Mouse (Mus musculus) liver, embryonic 11.5 days (tissue): ENCODE measurements around the gene Syne3. TPM values are rescaled to one million over a fixed set of nuclear protein-coding genes. Genes with fewer than 3 reads are reported as not detected.

Experiments
- ATAC-seq: fragments of 200-750 bp; cut with Nextera tagmentation; replicated peaks from 2 replicates; pipeline ENCODE4 v1.8.0; 2017; ENCODE audit warnings: moderate number of reproducible peaks, mild to moderate bottlenecking, moderate TSS enrichment, moderate library complexity; ENCODE audit not compliant: low FRiP score
- DNase-seq: peaks from one replicate; pipeline ENCODE4 v3.0.0-alpha.2; 2017; ENCODE audit warnings: low spot score
- H3K27ac ChIP-seq: fragments of 300-500 bp; sonication (generic); 2 replicates; pipeline ENCODE4 v1.5.1; 2014; ENCODE audit warnings: mild to moderate bottlenecking, low read depth, low read length, control low read depth
- H3K27me3 ChIP-seq: fragments of 300-500 bp; sonication (generic); replicated peaks from 2 replicates; pipeline ENCODE4 v1.6.1; 2014; ENCODE audit warnings: low read length, mixed read lengths; ENCODE audit not compliant: control insufficient read depth, insufficient read depth
- H3K36me3 ChIP-seq: fragments of 300-500 bp; sonication (generic); 2 replicates; pipeline ENCODE4 v1.6.1; 2014; ENCODE audit warnings: mild to moderate bottlenecking, low read length, moderate library complexity, mixed read lengths; ENCODE audit not compliant: control insufficient read depth, insufficient read depth
- H3K4me1 ChIP-seq: fragments of 300-500 bp; sonication (generic); replicated peaks from 2 replicates; pipeline ENCODE4 v1.6.1; 2014; ENCODE audit warnings: low read length, mixed read lengths; ENCODE audit not compliant: control insufficient read depth, insufficient read depth
- H3K4me2 ChIP-seq: fragments of 300-500 bp; sonication (generic); 2 replicates; pipeline ENCODE4 v1.6.1; 2014; ENCODE audit warnings: mild to moderate bottlenecking, control low read depth, moderate library complexity
- H3K4me3 ChIP-seq: fragments of 300-500 bp; sonication (generic); 2 replicates; pipeline ENCODE4 v1.5.1; 2014; ENCODE audit warnings: low read depth, low read length, control low read depth
- H3K9ac ChIP-seq: fragments of 300-500 bp; sonication (generic); 2 replicates; pipeline ENCODE4 v1.6.1; 2014; ENCODE audit warnings: low read depth, low read length, control low read depth
- H3K9me3 ChIP-seq: fragments of 300-500 bp; sonication (generic); 2 replicates; pipeline ENCODE4 v1.6.1; 2016; ENCODE audit warnings: low read length, inconsistent platforms, mixed read lengths; ENCODE audit not compliant: control insufficient read depth
- WGBS: fragments of 180-500 bp; shearing (Covaris S2); extraction: QIAGEN DNeasy Blood & Tissue Kit; methylation state at CpG from one replicate; pipeline ENCODE4 v1.1.7; 2014; 5-methylcytosine and 5-hydroxymethylcytosine counted together
- polyA plus RNA-seq: library from polyadenylated mRNA; unstranded; fragments of >200 nt; fragmentation: Nextera tagmentation; extraction: Ambion mirVana; gene quantifications from 2 replicates; pipeline ENCODE4 v1.2.1, GENCODE M21; 2014

Syne3 gene
- polyA plus RNA-seq, 1 experiment from 2014 or later: 1.8 TPM

- Histone ChIP-seq H3K9me3 (no peaks in the 10 kb centered on the region), H3K27ac (peak overlapping the region; percentile 93), H3K27me3 (no peaks in the 10 kb centered on the region), H3K4me1 (peaks cover 29% of the 10 kb centered on the region), H3K4me3 (peak overlapping the region; percentile 97), H3K36me3 (peaks cover 20% of the 10 kb centered on the region), H3K9ac (peak overlapping the region; percentile 98), H3K4me2 (peak overlapping the region; percentile 90)
- 3% methylated on average over 37 of the region's 37 CpGs for WGBS
- ATAC-seq: no peak
- DNase-seq: no peak
These were observed 21.8 kb upstream of the Syne3 start for GRCm38 (mm10) chr12:105031081-105032058.

- Histone ChIP-seq H3K36me3 (peaks cover 18% of the 10 kb centered on the region), H3K4me3 (peak overlapping the region; percentile 97; the same call in 1 of the 2 replicates), H3K4me2 (peak overlapping the region; percentile 90; the same call in 1 of the 2 replicates), H3K27me3 (no peaks in the 10 kb centered on the region), H3K4me1 (peaks cover 19% of the 10 kb centered on the region), H3K9me3 (no peaks in the 10 kb centered on the region), H3K9ac (no peak overlapping the region), H3K27ac (no peak overlapping the region; the same call in 1 of the 2 replicates)
- ATAC-seq: no peak
- no peak for DNase-seq
- WGBS: 88% methylated on average over 9 of the region's 9 CpGs
These were observed 20.3 kb upstream of the Syne3 start for GRCm38 (mm10) chr12:105029890-105030289.

- Histone ChIP-seq H3K4me1 (peaks cover 10% of the 10 kb centered on the region), H3K4me3 (no peak overlapping the region), H3K9me3 (peaks cover 10% of the 10 kb centered on the region), H3K27ac (peak overlapping the region; percentile 94), H3K9ac (no peak overlapping the region), H3K27me3 (no peaks in the 10 kb centered on the region), H3K4me2 (peak overlapping the region; percentile 22), H3K36me3 (peaks cover 21% of the 10 kb centered on the region)
- DNase-seq (peak; percentile 76), ATAC-seq (peak; percentile 59)
- 13% methylated on average over 15 of the region's 15 CpGs for WGBS
These were observed 17.8 kb upstream of the Syne3 start for GRCm38 (mm10) chr12:105027323-105027991.

- Histone ChIP-seq H3K4me3 (no peak overlapping the region), H3K27me3 (no peaks in the 10 kb centered on the region), H3K4me2 (peak overlapping the region; percentile 44), H3K9me3 (peaks cover 11% of the 10 kb centered on the region), H3K36me3 (peaks cover 21% of the 10 kb centered on the region), H3K4me1 (peaks cover 20% of the 10 kb centered on the region), H3K9ac (no peak overlapping the region; the same call in none of the 2 replicates), H3K27ac (peak overlapping the region; percentile 87)
- ATAC-seq (peak; percentile 49), DNase-seq (no peak)
- WGBS: 35% methylated on average over 10 of the region's 10 CpGs
These were observed 16.5 kb upstream of the Syne3 start for GRCm38 (mm10) chr12:105025947-105026586.

- peak; percentile 83 for ATAC-seq
- H3K36me3 ChIP-seq: peaks cover 20% of the 10 kb centered on the region
- DNase-seq: no peak
- peak overlapping the region; percentile 44 for H3K4me2 ChIP-seq
- 26% methylated on average over 8 of the region's 8 CpGs for WGBS
- H3K27me3 ChIP-seq: no peaks in the 10 kb centered on the region
- H3K27ac ChIP-seq: peak overlapping the region; percentile 87
- H3K9ac ChIP-seq: no peak overlapping the region
- H3K4me3 ChIP-seq: no peak overlapping the region
- peaks cover 21% of the 10 kb centered on the region for H3K4me1 ChIP-seq
- H3K9me3 ChIP-seq: peaks cover 11% of the 10 kb centered on the region
These were observed 15.8 kb upstream of the Syne3 start for GRCm38 (mm10) chr12:105025271-105025946.

- no peak for ATAC-seq
- no peak overlapping the region; the same call in 1 of the 2 replicates for H3K27ac ChIP-seq
These were observed 13.2 kb upstream of the Syne3 start for GRCm38 (mm10) chr12:105022776-105023175.

GRCm38 (mm10) chr12:105022141-105022540, 12.5 kb upstream of the Syne3 start:
- WGBS: 41% methylated on average over 7 of the region's 7 CpGs
- Histone ChIP-seq H3K36me3 (peaks cover 4% of the 10 kb centered on the region), H3K9ac (0 out of 2 replicates have a peak overlapping the region, but pooled peaks have one; percentile 36), H3K4me2 (peak overlapping the region; percentile 32), H3K27me3 (no peaks in the 10 kb centered on the region), H3K4me3 (no peak overlapping the region), H3K4me1 (peaks cover 35% of the 10 kb centered on the region), H3K9me3 (peaks cover 11% of the 10 kb centered on the region), H3K27ac (no peak overlapping the region; the same call in 1 of the 2 replicates)
- no peak for DNase-seq
- no peak for ATAC-seq

More at GRCm38 (mm10) chr12:105022776-105023175, 13.2 kb upstream of the Syne3 start:
- no peak overlapping the region for H3K9ac ChIP-seq
- 97% methylated on average over 9 of the region's 9 CpGs for WGBS
- peaks cover 36% of the 10 kb centered on the region for H3K4me1 ChIP-seq
- no peak for DNase-seq
- H3K27me3 ChIP-seq: no peaks in the 10 kb centered on the region
- H3K36me3 ChIP-seq: peaks cover 4% of the 10 kb centered on the region
- H3K4me3 ChIP-seq: no peak overlapping the region
- H3K9me3 ChIP-seq: peaks cover 11% of the 10 kb centered on the region
- H3K4me2 ChIP-seq: no peak overlapping the region
